Mouse (Mus musculus): ENCODE data around the gene Stac3.

DNA sequence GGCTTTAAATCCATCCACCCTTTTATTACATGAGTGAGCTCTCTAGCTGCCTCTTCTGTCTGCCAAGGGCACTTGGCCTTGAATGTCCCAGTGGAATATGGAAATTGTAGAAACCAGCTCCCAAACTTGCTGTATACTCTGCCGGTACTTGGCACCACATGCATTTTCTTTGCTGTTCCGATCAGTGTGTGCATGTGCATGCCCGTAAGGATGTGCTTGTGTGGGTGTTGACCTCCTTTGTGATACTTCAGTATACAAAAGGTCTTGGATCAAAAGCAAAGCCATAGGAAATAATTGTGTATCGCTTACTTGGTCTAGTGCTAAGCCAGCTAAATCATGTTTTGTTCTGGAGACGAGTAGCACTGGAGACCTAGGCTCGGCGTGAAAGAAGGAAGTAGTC, 12.6 kb upstream of the Stac3 start:
- TF ChIP-seq CTCF (IDR thresholded peaks at IDR 0.05; ENCODE audit: borderline replicate concordance, extremely low read depth, insufficient read depth, insufficient read length) (no peak), POLR2A (IDR thresholded peaks at IDR 0.05; ENCODE audit: borderline replicate concordance, extremely low read depth, insufficient read depth, insufficient read length, poor library complexity, severe bottlenecking) (no peak)
